Mouse (Mus musculus) Muller cell, postnatal 12 days (primary cell): ENCODE measurements around the gene Grpel1.

ENCODE experiments used
- DNase-seq: peaks from one replicate; pipeline ENCODE4 v3.0.0-alpha.2; 2015; ENCODE audit errors: inconsistent ontology term

Grpel1 gene

DNA sequence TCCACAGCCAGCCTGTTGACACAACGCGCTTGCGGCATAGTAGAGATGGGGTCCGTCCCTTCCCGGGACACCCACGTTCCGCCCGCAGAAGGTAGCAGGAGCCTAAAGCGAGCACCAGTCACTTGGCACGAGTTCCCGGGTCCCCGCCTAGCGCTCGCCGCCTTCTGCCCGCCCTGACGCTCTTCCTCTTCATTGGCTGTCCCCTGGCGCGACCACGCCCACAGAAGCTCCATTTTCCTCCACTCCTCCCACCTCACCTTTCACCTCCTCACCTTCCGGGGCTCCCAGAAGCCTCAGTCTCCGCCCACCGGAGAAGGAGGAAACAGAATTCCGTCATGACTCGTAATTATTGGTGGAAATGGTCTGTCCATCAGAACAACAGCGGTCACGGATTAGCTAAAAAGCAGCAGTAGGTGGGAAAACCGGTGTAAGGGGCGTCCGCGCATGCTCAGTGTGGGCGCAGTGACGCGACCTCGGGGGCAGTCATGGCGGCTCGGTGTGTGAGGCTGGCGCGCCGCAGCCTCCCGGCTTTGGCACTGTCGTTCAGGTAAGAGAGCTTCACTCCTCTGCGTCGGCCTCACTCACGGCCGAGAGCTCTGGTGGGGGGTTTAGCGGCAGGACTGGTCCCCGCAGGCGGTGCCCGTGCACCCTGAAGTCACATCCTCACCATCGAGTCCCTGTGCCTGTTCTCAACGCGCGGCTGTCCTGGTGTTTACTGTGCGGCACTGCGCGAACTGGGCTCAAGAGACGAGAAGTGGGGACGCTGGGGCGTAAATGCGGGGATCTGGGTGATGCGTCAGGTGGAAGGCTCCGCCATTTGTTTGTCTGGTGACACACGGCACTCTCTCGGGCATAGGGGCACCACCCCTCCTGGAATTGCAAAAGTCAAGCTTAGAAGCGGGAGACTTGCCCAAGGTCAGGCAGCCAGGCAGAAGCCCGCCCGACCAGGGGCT lies at the start of gene Grpel1:
Grpel1 (plus strand) TSS at position 290 of the 953 bp plus-strand sequence.
- DNase-seq = peak; percentile 99

DNA sequence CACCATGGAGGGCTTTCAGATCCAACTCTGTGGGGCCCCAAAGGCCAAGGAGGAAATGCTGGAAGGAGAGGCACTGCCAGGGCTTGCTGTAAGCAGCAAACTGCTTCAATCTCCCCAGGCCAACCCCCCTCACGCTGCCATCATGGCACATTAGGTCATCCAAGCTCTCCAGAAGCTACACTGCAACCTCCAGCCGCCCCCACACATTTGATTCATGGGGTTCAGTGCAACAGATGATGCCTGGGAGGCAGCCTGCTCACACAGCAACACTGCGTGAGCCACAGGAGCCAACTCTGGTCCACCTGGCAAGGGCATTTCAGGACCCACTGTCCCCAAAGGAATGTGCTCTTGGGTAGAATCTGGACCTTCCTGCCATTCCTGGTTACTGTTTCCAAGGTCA lies 44.9 kb upstream of the Grpel1 start:
- DNase-seq = no peak

DNA sequence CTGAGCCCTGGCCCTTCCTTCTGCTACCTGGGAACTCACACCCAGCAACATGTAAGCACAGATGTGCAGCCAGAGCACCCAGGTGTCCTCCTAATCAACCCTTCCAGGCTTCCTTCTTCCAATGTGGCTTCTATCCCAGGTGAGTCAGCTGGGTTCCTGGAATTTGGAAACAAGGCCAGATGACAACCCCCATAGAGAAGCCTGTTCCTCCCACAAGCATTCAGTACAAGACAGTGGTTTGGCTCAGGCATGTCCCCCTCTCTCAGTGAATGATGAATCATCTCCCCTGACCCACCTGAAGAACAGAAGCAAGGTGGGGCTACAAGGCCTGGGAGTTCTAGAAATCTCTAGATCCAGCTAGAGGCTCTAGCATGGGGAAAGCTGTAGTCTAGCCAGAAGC lies 42.1 kb upstream of the Grpel1 start:
- no peak for DNase-seq

DNA sequence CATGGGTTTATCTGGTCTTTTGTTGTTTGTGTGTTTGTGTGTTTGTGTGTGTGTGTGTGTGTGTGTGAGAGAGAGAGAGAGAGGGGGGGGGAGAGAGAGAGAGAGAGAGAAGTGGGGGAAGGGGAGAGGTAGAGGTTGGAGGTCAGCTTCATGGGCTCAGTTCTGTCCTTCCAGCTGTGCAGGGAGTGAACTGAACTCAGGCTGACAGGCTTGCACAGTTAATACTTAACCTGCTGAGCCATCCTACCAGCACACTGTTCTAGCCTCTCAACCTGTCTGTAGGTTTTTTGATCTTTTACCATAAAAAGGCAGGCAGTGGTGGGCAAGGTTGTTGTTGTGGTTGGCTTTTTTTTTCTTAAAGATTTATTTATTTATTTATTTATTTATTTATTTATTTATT lies 40.1 kb upstream of the Grpel1 start:
- DNase-seq = no peak

DNA sequence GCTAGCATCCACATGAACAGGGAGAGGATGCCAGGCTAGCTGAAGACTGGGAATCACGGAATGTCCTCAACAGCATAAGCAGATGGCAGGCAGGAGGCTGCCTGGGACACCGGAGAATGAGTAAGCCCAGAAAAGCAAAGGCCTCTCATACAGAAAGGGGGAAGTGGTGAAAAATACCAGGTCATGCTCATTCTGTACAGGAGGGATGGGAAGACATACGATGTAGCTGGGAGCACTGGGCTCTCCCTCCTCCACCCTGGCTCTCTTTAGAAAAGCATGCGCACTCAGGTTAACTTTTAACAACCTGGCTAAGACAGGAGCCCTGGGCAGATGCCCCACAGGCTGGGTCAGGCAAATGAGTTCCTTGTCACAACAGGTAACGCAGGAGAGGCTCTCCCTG lies 38.4 kb upstream of the Grpel1 start:
- DNase-seq = no peak

DNA sequence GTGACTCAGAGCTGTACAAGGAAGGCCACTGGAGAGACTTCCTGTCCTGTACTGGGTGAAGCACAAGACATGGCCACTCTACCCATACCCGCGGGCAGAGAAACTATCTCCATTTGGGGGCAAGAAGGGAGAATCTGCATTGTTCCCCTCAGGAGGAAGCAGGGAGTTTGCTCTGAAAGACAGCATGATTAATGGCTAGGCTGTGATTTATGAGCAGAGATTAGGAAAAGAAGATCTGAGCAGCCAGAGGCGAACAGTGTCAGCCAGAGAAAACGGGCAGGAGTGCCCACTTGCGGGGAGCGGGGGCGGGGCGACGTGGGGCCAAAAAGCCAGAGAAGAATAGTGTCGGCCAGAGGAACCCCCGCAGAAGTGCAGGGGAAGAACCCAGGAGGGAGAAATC lies 37.0 kb upstream of the Grpel1 start:
- DNase-seq = no peak

DNA sequence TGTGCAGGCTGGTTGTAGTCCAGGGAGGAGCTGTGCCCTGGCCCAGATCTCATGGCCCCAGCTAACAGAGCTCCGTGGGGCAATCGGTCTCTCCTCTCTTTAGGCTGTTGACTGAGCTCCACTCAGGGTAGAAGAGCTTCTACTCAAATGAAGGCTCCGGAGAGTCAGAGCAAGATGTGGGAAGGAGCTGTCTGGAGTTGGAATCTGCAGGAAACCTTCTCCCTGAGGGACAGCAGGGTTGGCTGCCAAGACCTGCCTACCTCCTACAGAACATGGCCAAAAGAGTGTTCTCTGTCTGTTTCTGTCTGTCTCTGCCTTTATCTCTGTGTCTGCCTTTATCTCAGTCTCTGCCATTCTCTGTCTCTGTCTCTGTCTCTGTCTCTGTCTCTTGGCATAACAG lies 35.2 kb upstream of the Grpel1 start:
- DNase-seq = no peak

DNA sequence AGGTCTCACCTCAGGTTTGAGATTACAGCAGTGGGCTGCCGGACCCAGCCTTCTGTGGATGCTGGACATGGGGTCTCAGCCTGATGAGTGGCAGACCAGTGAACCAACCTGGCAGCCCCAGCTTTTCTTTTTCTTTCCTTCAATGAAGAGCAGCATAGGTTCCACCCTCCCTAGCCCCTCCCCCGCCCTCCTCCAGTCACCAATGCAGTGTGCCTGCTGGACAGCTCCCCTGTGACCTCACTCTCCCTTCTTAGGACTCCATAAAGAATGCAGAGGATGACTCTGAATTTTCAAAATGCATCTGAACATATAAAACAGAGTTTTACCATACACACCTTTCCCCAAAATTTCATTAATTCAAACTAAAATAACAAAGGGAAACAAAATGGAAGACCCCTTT lies 33.1 kb upstream of the Grpel1 start:
- no peak for DNase-seq

DNA sequence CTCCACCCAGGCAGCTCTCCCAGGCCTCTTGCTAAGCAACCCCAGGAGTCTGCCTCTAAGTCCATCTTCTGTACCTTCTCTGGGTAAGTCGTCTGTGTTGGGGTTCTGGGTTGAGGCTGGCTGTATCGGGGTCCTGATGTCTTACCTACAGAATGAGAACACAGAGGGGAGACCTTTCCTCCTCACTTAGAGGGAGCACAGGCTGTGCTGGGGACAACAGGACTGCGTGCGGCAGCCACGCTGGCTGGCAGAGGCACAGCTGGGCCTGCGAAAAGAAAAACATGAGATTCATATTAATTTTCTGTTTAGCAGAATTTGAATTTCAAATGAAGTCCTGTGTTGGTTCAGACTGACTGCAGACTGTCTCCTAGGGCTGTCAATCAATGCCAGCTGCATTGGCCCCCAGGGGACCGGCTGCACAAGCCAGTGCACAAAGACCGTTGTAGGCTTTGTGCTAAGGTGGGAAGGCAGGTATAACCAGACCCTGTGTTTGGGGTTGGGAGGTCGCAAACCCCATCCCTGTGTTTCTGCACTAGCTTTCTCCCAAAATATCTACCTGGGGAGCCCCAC lies 30.3 kb upstream of the Grpel1 start:
- no peak for DNase-seq

DNA sequence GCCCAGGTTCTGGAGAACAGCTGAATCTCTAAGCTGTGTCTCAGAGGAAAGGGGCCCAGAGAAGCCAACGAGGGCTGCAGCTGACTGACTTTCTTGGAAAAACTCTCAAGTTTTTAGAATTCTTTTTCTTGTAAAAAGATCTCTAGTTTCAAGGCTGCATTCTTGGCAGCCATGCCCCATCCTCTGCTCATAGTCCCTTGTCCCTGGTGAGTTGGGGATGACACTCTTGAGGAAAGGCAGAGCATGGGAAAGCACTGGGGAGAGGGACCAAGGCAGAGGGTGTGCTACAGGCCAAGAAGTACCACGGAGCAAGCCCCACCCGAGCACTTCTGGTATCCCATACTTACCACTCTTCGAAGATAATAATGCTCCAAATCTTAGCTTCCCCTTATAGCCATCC lies 27.9 kb upstream of the Grpel1 start:
- DNase-seq = no peak

DNA sequence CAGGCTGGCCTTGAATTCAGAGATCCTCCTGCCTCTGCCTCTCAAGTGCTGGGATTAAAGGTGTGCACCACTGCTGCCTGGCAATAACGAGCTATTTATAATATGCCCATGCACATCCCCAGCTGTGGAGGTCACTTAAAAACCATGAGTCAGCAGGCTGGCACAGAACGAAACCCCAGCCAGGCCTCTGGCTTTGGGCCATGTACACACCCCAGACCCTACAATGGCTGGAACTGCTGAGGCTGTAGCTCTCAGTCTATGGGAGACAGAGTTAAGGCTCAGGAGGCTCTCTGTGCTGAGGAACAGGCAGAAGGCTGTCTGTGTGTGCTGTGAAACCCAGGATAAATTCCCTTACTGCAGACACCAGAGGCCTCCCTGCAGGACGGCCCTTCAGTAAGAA lies 24.1 kb upstream of the Grpel1 start:
- DNase-seq = no peak

DNA sequence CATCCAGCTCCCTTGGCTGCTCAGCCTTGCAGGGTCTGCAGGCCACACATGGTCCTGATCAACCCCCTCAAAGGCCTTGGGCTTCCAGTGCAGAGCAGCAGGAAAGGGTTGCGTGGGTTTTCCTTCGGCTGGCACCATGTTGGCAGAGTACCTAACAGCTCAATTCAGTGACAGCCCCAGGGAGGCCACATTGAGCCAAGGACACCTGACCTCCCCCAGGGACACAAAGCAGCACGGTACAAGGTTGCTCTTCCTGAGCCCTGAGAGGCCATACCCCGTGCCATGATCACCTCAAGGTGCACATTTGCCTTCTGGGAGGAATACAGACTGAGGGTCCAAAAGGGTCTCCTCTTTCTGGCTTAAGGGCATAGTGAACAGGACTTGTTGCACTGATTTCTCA lies 20.2 kb upstream of the Grpel1 start:
- no peak for DNase-seq

DNA sequence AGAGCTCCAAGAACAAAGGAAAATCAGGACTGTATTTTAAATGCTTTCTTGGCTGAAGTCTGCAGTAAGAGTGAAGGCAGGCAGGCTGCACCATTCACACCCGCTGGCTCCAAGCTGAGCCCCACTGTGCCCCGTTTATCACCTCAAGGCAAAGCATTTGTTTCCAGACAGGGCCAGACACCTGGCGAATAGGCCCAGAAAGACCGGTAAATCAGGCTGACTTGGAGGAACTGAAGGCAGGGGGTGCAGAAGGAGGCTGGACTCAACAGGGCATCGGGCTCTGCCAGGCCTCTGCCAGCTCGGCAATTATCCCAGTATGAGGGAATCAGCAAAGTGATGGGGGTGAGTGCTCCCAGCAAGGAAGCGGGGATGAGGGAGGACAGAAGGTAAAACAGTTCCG lies 19.8 kb upstream of the Grpel1 start:
- DNase-seq = no peak

DNA sequence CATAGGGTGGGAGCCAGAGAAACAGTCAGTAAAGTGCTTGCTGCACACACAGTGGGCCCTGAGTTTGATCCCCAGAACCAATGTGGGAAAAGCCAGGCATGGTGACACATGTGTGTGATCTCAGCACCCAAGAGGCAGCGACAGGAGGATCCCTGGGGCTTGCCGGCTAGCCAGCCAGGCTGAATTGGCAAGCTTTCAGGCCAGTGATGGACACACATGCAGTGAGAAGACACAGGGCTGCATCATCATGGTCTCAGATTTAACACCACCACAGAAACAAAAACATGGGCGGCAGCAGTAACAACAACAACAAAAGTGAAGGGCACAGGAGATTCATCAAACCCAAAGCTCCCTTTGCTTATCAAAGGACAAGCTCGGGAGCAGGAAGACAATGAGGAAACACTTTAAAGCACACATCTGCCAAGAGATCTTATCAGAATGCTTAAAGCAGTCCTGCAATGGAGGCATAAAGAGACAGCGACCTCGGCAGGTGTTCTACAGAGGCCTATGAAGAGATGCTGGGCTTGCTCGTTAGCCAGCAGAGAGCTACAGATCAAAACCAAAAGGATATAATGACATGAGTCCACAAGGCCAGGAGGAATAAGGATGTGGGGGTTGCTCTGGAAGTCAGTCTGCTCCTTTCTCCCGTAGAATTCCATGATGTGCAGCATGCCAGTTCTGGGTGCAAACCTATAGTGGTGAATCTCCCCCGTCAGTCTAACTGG lies 18.5 kb upstream of the Grpel1 start:
- no peak for DNase-seq

DNA sequence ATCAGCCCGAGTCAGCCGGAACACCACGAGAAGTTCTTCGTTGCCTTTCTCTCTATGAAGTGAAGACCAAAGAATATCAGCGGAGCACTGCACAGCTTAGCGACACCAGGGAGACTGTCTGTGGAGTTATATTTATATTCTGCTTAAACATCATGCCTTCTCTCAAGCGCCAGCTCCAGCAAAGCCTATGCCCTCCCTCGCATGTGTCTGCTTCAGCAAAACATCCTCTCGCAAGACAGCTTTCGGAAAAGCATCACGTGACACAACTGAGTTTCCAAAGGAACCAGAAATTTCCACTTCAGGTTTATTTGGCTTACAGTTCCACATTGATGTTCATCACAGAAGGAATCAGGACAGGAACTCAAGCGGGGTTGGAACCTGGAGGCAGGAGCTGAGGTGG lies 16.9 kb upstream of the Grpel1 start:
- no peak for DNase-seq

DNA sequence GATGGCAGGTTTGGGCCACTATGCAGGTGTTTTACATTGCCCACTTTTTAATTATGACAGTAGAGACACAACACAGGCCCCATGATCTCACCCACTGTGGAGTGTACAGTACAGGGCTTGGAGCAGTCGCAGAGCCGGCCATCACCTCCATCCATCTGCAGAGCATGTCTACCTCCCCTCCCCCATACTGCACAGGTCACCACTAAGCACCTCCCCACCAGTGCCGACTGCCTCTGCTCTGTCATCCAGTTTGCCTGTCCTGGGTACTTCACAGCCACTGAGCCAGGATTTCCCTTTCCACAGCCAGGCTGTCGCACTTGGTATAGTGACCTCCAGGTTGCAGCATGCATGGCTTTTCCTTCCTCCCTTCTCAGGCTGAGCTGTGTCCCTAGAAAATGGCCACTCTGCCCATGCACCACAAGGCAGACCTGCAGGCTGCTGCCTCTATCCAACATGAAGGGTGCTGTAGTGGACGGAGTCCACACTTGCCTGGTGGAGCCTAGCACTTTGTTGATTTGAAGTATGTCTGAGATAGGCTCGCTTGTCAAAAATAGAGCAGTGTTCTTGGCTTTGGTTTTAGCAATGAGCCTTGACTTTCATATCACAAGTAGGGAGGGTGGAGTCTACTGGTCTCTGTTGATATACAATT lies 15.0 kb upstream of the Grpel1 start:
- no peak for DNase-seq

DNA sequence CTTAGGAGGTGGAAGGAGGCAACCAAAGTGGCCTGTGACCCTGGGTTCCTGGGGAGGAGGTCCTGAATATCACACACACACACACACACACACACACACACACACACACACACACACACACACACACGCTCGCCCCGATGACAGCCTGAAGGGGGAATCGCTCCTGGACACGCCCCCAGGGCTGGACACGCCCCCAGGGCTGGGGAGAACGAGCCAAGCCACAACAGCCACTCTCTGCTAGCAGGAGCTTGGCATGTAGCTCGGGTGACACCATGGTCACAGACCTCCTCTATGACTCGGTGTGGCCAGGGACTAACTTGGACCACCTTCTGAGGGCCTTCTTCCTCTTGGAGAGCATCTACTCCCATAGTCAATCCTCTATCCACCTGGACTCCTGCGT lies 13.7 kb upstream of the Grpel1 start:
- DNase-seq = no peak

DNA sequence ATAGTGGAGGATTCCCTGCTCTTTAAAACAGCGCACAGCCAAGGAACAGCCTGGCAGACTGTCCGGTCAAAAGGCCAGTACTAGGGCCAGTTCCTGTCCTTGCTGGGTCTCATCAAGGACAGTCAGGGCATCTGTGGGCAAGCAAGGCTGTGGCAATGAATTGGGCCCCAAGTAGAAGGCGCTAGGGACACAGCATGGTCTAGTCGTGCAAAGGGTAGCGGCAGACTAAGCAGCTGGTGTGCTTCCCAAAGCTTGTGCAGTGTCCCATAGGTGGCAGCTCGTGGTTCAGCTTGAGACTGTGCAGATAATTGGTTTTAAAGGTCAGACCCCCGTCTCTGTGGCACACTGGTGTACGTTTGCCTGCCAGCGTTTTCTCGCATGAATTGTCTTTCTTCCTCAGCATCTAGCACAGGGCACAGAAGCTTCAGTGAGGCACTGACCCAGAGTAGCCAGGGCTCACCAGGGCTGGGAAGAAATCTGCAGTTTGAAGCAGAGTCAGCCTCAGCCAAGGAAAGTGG lies 12.9 kb upstream of the Grpel1 start:
- peak; percentile 55 for DNase-seq

DNA sequence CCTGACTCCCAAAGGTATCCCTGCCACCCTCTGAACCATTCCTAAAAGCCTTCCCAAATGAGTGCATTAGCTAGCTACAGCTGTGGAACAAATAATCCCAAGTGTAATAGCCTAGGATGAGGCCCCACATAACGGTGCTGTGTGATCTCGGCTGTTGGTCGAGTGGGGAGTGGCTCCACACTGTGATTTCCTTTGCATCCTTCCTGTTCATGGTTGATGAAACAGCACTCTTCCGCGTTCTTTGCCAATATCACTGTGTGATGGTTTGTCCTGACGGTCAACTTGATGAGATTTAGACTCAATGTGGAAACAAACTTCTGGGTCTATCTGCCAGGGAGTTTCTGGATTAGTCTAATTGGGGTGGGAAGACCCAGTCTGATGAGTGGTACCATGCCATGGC lies 12.0 kb upstream of the Grpel1 start:
- no peak for DNase-seq

DNA sequence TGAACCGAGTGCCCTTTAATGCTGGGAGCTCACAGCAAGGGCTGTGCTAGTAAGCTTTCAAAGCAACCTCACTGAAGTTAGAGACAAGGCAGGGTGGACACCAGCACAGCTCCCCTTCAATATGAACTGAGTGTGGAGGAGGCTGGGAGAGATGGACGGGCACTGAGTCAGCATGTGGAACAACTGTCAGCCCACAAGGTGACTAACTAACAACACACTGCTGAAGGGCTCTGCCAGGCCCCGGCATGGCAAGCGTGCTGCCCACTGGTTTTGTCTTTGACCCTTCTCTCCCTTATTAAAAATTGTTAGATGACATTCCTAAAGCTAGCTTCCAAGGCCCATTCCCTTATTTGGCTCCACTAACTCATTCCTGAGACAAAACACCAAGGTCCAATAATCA lies 7.1 kb upstream of the Grpel1 start:
- peak; percentile 78 for DNase-seq

DNA sequence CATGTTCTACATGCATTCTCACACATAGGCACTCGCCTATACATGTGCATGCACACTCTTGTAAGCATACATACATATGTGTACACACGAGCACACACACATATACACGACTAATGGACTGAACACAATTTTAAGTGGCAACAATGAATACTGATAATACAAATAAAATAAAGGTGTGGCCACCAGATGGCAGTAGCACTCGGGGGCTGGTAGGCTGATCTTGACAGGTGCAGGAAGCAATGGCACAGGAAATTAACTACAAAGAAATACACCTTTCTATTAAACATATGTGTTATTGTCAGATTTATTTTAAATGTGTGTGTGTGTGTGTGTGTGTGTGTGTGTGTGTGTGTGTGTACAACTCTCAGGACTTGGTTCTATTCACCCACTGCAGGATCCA lies 5.9 kb upstream of the Grpel1 start:
- DNase-seq = no peak

DNA sequence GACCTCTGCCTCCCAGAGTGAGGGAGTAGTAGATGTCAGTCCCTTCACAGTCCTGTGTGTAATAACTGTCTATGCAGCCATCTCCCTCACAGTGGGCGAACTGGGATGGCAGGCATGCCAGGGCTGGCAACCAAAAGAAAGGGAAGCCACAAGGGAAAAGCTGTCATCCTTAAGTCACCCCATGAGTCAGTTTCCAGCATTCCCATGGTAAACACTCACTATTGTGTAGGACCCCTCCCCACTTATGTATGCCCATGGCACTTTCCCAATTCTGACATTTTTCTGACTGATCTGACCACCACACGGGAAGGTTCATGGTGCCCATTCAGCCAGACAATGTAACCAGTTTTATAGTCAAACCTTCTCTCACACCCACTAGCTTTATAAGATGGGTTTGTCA lies 4.1 kb upstream of the Grpel1 start:
- peak; percentile 66 for DNase-seq
